Mouse (Mus musculus) lung, embryonic 15.5 days (tissue): Measurements from ENCODE around the gene Diras1. TPM values are rescaled to one million over a fixed set of nuclear protein-coding genes. Genes with fewer than 3 reads are reported as not detected.
"Not testable (repeated sequence)": the region's sequence is repeated elsewhere in the genome, so short reads cannot be mapped to it uniquely, and the experiment has no call there.

Experiments used
- ATAC-seq: fragments of 200-750 bp; cut with Nextera tagmentation; 2 replicates; pipeline ENCODE4 v1.8.0; 2017; ENCODE audit warnings: moderate number of reproducible peaks, borderline replicate concordance; ENCODE audit not compliant: low FRiP score, low TSS enrichment; ENCODE audit errors: extremely low read depth
- H3K27ac ChIP-seq: fragments of 300-500 bp; sonication (generic); 2 replicates; pipeline ENCODE4 v1.5.1; 2015; ENCODE audit warnings: moderate library complexity, mild to moderate bottlenecking, inconsistent platforms
- H3K27me3 ChIP-seq: fragments of 300-500 bp; sonication (generic); 2 replicates; pipeline ENCODE4 v1.6.1; 2015; ENCODE audit warnings: inconsistent platforms
- H3K36me3 ChIP-seq: fragments of 300-500 bp; sonication (generic); 2 replicates; pipeline ENCODE4 v1.6.1; 2015; ENCODE audit warnings: inconsistent platforms
- H3K4me1 ChIP-seq: fragments of 300-500 bp; sonication (generic); 2 replicates; pipeline ENCODE4 v1.6.1; 2015; ENCODE audit warnings: inconsistent platforms
- H3K4me2 ChIP-seq: fragments of 300-500 bp; sonication (generic); 2 replicates; pipeline ENCODE4 v1.6.1; 2015; ENCODE audit warnings: inconsistent platforms, mild to moderate bottlenecking, moderate library complexity
- H3K4me3 ChIP-seq: fragments of 300-500 bp; sonication (generic); 2 replicates; pipeline ENCODE4 v1.5.1; 2015; ENCODE audit warnings: mild to moderate bottlenecking, inconsistent platforms
- H3K9ac ChIP-seq: fragments of 300-500 bp; sonication (generic); 2 replicates; pipeline ENCODE4 v1.6.1; 2015; ENCODE audit warnings: inconsistent platforms
- H3K9me3 ChIP-seq: fragments of 300-500 bp; sonication (generic); 2 replicates; pipeline ENCODE4 v1.6.1; 2016; ENCODE audit warnings: inconsistent platforms
- WGBS: fragments of 180-500 bp; shearing (Covaris S2); methylation state at CpG from one replicate; pipeline ENCODE4 v1.1.7; 2015; 5-methylcytosine and 5-hydroxymethylcytosine counted together
- polyA plus RNA-seq: library from polyadenylated mRNA; unstranded; fragments of >200 nt; fragmentation: Nextera tagmentation; extraction: Ambion mirVana; gene quantifications from 2 replicates; pipeline ENCODE4 v1.2.1, GENCODE M21; 2015

Diras1 gene
- polyA plus RNA-seq, result 0.11 and 0.30 TPM in 2 replicates

- no peak within 1 kb of the TSS for H3K9ac ChIP-seq
- no peaks in the 10 kb centered on the region for H3K36me3 ChIP-seq
- H3K4me2 ChIP-seq, result peak within 1 kb of the TSS; percentile 51
- H3K9me3 ChIP-seq, result no peaks in the 10 kb centered on the region
- peaks cover 5% of the 10 kb centered on the region for H3K4me1 ChIP-seq
- no peak for ATAC-seq
- H3K27me3 ChIP-seq, result peaks cover 52% of the 10 kb centered on the region
- 38% methylated on average over 12 of the region's 12 CpGs for WGBS
- peak within 1 kb of the TSS; percentile 24 for H3K4me3 ChIP-seq
- H3K27ac ChIP-seq, result no peak within 1 kb of the TSS
These were observed at the start of gene Diras1 for GRCm38 (mm10) chr10:81025639-81026275. Gene Diras1, minus strand, starts transcription at chr10:81025662.

- WGBS, result 63% methylated on average over 7 of the region's 7 CpGs
- no peak overlapping the region for H3K9ac ChIP-seq
- no peaks in the 10 kb centered on the region for H3K9me3 ChIP-seq
- H3K4me2 ChIP-seq, result no peak overlapping the region
- no peak overlapping the region for H3K4me3 ChIP-seq
- no peak overlapping the region for H3K27ac ChIP-seq
- H3K36me3 ChIP-seq, result peaks cover 20% of the 10 kb centered on the region
- no peaks in the 10 kb centered on the region for H3K27me3 ChIP-seq
- peaks cover 19% of the 10 kb centered on the region for H3K4me1 ChIP-seq
- no peak for ATAC-seq
These were observed 48.0 kb upstream of the Diras1 start for GRCm38 (mm10) chr10:81073464-81073863.

GRCm38 (mm10) chr10:81072290-81072689, 46.8 kb upstream of the Diras1 start:
- ATAC-seq, result no peak
- H3K4me2 ChIP-seq, result no peak overlapping the region
- peaks cover 11% of the 10 kb centered on the region for H3K36me3 ChIP-seq
- H3K27ac ChIP-seq, result no peak overlapping the region
- no peak overlapping the region for H3K9ac ChIP-seq
- WGBS, result 92% methylated on average over 8 of the region's 8 CpGs
- H3K4me3 ChIP-seq, result no peak overlapping the region
- no peaks in the 10 kb centered on the region for H3K27me3 ChIP-seq
- H3K4me1 ChIP-seq, result peaks cover 19% of the 10 kb centered on the region
- no peaks in the 10 kb centered on the region for H3K9me3 ChIP-seq

- Histone ChIP-seq H3K36me3 (peaks cover 8% of the 10 kb centered on the region), H3K4me1 (peaks cover 19% of the 10 kb centered on the region), H3K4me2 (peak within 1 kb of the TSS; percentile 81), H3K27me3 (no peaks in the 10 kb centered on the region), H3K4me3 (peak within 1 kb of the TSS; percentile 73), H3K9ac (peak within 1 kb of the TSS; percentile 83), H3K9me3 (no peaks in the 10 kb centered on the region), H3K27ac (peak within 1 kb of the TSS; percentile 41; the same call in 1 of the 2 replicates)
- peak; percentile 94 for ATAC-seq
- WGBS, result under 1% methylated on average over 35 of the region's 35 CpGs
These were observed 44.4 kb upstream of the Diras1 start, which contains the start of gene Thop1 for GRCm38 (mm10) chr10:81069836-81070235. Gene Thop1, plus strand, starts transcription at chr10:81070035.

GRCm38 (mm10) chr10:81068706-81069105, 43.2 kb upstream of the Diras1 start:
- peaks cover 19% of the 10 kb centered on the region for H3K4me1 ChIP-seq
- H3K27me3 ChIP-seq, result no peaks in the 10 kb centered on the region
- no peak overlapping the region for H3K4me2 ChIP-seq
- H3K36me3 ChIP-seq, result no peaks in the 10 kb centered on the region
- H3K4me3 ChIP-seq, result no peak overlapping the region
- no peak overlapping the region for H3K9ac ChIP-seq
- no peak for ATAC-seq
- H3K9me3 ChIP-seq, result no peaks in the 10 kb centered on the region
- 64% methylated on average over 5 of the region's 5 CpGs for WGBS
- no peak overlapping the region for H3K27ac ChIP-seq

GRCm38 (mm10) chr10:81064519-81064918, 39.1 kb upstream of the Diras1 start:
- H3K27ac ChIP-seq, H3K4me1 ChIP-seq, H3K9ac ChIP-seq, H3K27me3 ChIP-seq, H3K4me3 ChIP-seq, ATAC-seq, H3K4me2 ChIP-seq, H3K36me3 ChIP-seq, H3K9me3 ChIP-seq: not testable (repeated sequence)
- WGBS, result 87% methylated on average over 8 of the region's 8 CpGs

- Histone ChIP-seq H3K4me2 (no peak overlapping the region), H3K4me1 (peaks cover 17% of the 10 kb centered on the region), H3K36me3 (no peaks in the 10 kb centered on the region), H3K9ac (no peak overlapping the region), H3K27me3 (no peaks in the 10 kb centered on the region), H3K4me3 (no peak overlapping the region), H3K27ac (no peak overlapping the region), H3K9me3 (no peaks in the 10 kb centered on the region)
- ATAC-seq, result no peak
- WGBS, result 46% methylated on average over 4 of the region's 4 CpGs
These were observed 37.2 kb upstream of the Diras1 start for GRCm38 (mm10) chr10:81062710-81063109.

- under 1% methylated on average over 48 of the region's 48 CpGs for WGBS
- Histone ChIP-seq H3K4me2 (peak within 1 kb of the TSS; percentile 80), H3K27ac (no peak within 1 kb of the TSS), H3K9me3 (no peaks in the 10 kb centered on the region), H3K36me3 (no peaks in the 10 kb centered on the region), H3K27me3 (no peaks in the 10 kb centered on the region), H3K4me3 (peak within 1 kb of the TSS; percentile 77), H3K9ac (peak within 1 kb of the TSS; percentile 81), H3K4me1 (peaks cover 22% of the 10 kb centered on the region)
- peak; percentile 96 for ATAC-seq
These were observed 34.4 kb upstream of the Diras1 start, which contains the start of gene Sgta for GRCm38 (mm10) chr10:81059603-81060543. Gene Sgta, minus strand, starts transcription at chr10:81060181.

- Histone ChIP-seq H3K9me3 (no peaks in the 10 kb centered on the region), H3K36me3 (no peaks in the 10 kb centered on the region), H3K4me2 (peak overlapping the region; percentile 80), H3K4me3 (peak overlapping the region; percentile 77), H3K9ac (peak overlapping the region; percentile 81; the same call in 1 of the 2 replicates), H3K4me1 (peaks cover 22% of the 10 kb centered on the region), H3K27me3 (no peaks in the 10 kb centered on the region), H3K27ac (no peak overlapping the region)
- 78% methylated on average over 6 of the region's 6 CpGs for WGBS
- ATAC-seq, result no peak
These were observed 33.4 kb upstream of the Diras1 start for GRCm38 (mm10) chr10:81058896-81059295.

GRCm38 (mm10) chr10:81057406-81058130, 32.1 kb upstream of the Diras1 start:
- H3K4me3 ChIP-seq, result no peak overlapping the region
- no peaks in the 10 kb centered on the region for H3K27me3 ChIP-seq
- H3K4me1 ChIP-seq, result peaks cover 22% of the 10 kb centered on the region
- H3K9me3 ChIP-seq, result no peaks in the 10 kb centered on the region
- H3K36me3 ChIP-seq, result no peaks in the 10 kb centered on the region
- WGBS, result 89% methylated on average over 23 of the region's 23 CpGs
- no peak overlapping the region for H3K4me2 ChIP-seq
- ATAC-seq, result no peak
- no peak overlapping the region for H3K27ac ChIP-seq
- H3K9ac ChIP-seq, result no peak overlapping the region

GRCm38 (mm10) chr10:81055802-81056340, 30.4 kb upstream of the Diras1 start:
- not testable (repeated sequence) for H3K9ac ChIP-seq, H3K4me3 ChIP-seq, H3K4me2 ChIP-seq, H3K27ac ChIP-seq, H3K9me3 ChIP-seq, ATAC-seq, H3K27me3 ChIP-seq
- WGBS, result 74% methylated on average over 11 of the region's 11 CpGs
- H3K4me1 ChIP-seq, result peaks cover 22% of the 10 kb centered on the region
- peaks cover 13% of the 10 kb centered on the region for H3K36me3 ChIP-seq
